Mouse (Mus musculus) duodenum, adult 2 months (tissue): Measurements from ENCODE around the gene Ndst2. TPM values are rescaled to one million over a fixed set of nuclear protein-coding genes. Genes with fewer than 3 reads are reported as not detected.

ENCODE experiments used
- polyA plus RNA-seq: library from polyadenylated mRNA; depleted of rRNA; stranded (reverse); fragments of >200 nt; gene quantifications from 2 replicates; pipeline ENCODE4 v1.2.3, GENCODE M21; 2012; ENCODE audit warnings: low replicate concordance; rRNA removed

Ndst2 gene
- 15.7 and 28.6 TPM in 2 replicates for polyA plus RNA-seq

GRCm38 (mm10) chr14:20733952-20734774 lies at the start of gene Ndst2:
TSS of gene Ndst2 (minus strand) at chr14:20734562.

GRCm38 (mm10) chr14:20707201-20708190 lies 26.9 kb downstream of the Ndst2 start, which contains the start of gene Zswim8:
TSS of gene Zswim8 (plus strand) at chr14:20707552.

GRCm38 (mm10) chr14:20702741-20703381 lies 31.5 kb downstream of the Ndst2 start, which contains the start of gene Chchd1:
TSS of gene Chchd1 (plus strand) at chr14:20703006.

GRCm38 (mm10) chr14:20694884-20695760 lies 39.2 kb downstream of the Ndst2 start, which contains the start of gene Fut11:
TSS of gene Fut11 (plus strand) at chr14:20694968.

GRCm38 (mm10) chr14:20674064-20674833 lies 60.1 kb downstream of the Ndst2 start, which contains the start of gene Sec24c:
TSS of gene Sec24c (plus strand) at chr14:20674308.

Other genes starting within 250 kb of the Ndst2 start
- gene Mss51, start 237.7 kb downstream of the Ndst2 start, polyA plus RNA-seq = 0.06 and 0.23 TPM in 2 replicates
- 1.1 and 1.2 TPM in 2 replicates for gene Ppp3cb, start 188.0 kb downstream of the Ndst2 start, polyA plus RNA-seq
- 0.79 and 2.2 TPM in 2 replicates for gene Usp54, start 93.5 kb downstream of the Ndst2 start, polyA plus RNA-seq
- not detected in 2 replicates for gene Myoz1, start 78.0 kb downstream of the Ndst2 start, polyA plus RNA-seq
- 0.07 TPM in 2 replicates for gene Synpo2l, start 66.2 kb downstream of the Ndst2 start, polyA plus RNA-seq
- gene Sec24c, start 60.3 kb downstream of the Ndst2 start, polyA plus RNA-seq = 197 and 317 TPM in 2 replicates
- 8.1 and 12.3 TPM in 2 replicates for gene Fut11, start 39.6 kb downstream of the Ndst2 start, polyA plus RNA-seq
- 7.5 and 9.7 TPM in 2 replicates for gene Chchd1, start 31.6 kb downstream of the Ndst2 start, polyA plus RNA-seq
- gene Zswim8, start 27.0 kb downstream of the Ndst2 start, polyA plus RNA-seq = 125 and 136 TPM in 2 replicates
- 9.1 and 10.5 TPM in 2 replicates for gene Camk2g, start 59.5 kb upstream of the Ndst2 start, polyA plus RNA-seq
- gene Plau, start 102.1 kb upstream of the Ndst2 start, polyA plus RNA-seq = 1.5 and 2.0 TPM in 2 replicates
- gene Vcl, start 194.8 kb upstream of the Ndst2 start, polyA plus RNA-seq = 9.9 and 17.5 TPM in 2 replicates